9 mouse cellular contexts compared by ENCODE assay signal in genomic region chr1:143918949-143919348, GRCm38 (mm10).
A peak's percentile ranks its signal among the peaks of the same experiment; 100 is the strongest.
DNase-seq lines count a peak whose midpoint lies in the region; ATAC-seq lines count a peak whose summit lies in the region.
"Had no signal": no experiment of that assay in that cellular context is flagged by ENCODE, and none has a peak within 500 bp of the region (broad histone marks: within the 10 kb centered on the region; RNA-seq: fewer than 3 reads in every experiment).

No protein-coding gene starts in this region.

- H3K9me3 ChIP-seq in heart, embryonic 11.5 days (replicated peaks; ENCODE audit: control insufficient read depth, low read length), result no peaks in the 10 kb centered on the region

- H3K4me3 ChIP-seq in heart, embryonic 11.5 days (ENCODE audit: low read depth, low read length), result no peak overlapping the region

- no peak overlapping the region for H3K4me2 ChIP-seq in heart, embryonic 11.5 days

- peak; percentile 7 for DNase-seq in layer of hippocampus, adult 11-12 months (ENCODE audit: low spot score)
- no peak for DNase-seq in layer of hippocampus, postnatal 25 days (ENCODE audit: extremely low spot score in 1 of 2, low spot score in 1 of 2)
- peak; percentile 24 for DNase-seq in adipocyte (ENCODE audit: low spot score)
- peak; percentile 36 for DNase-seq in lung, postnatal 36 days
- peak; percentile 66 to 80 for DNase-seq in thymus, adult 18-20 months
- DNase-seq in urinary bladder, postnatal 4 days (ENCODE audit: low spot score in 2 of 2), result no peak
- DNase-seq: cerebellum, adult 8-10 months; heart, postnatal 36 days had no signal

- no peak overlapping the region for H3K27ac ChIP-seq in heart, embryonic 11.5 days (ENCODE audit: low read depth, low read length)

- H3K27me3 ChIP-seq in heart, embryonic 11.5 days (ENCODE audit: control insufficient read depth, insufficient read depth, low read length), result no peaks in the 10 kb centered on the region

- no peak overlapping the region for H3K9ac ChIP-seq in heart, embryonic 11.5 days (ENCODE audit: low read depth, low read length)

- no peaks in the 10 kb centered on the region for H3K4me1 ChIP-seq in heart, embryonic 11.5 days (ENCODE audit: control insufficient read depth, insufficient read depth, low read length)

- WGBS in heart, embryonic 11.5 days (ENCODE audit: insufficient replicate concordance), result 74% methylated on average over 5 of the region's 5 CpGs

- H3K36me3 ChIP-seq in heart, embryonic 11.5 days (ENCODE audit: control insufficient read depth, insufficient read depth, low read length), result no peaks in the 10 kb centered on the region

- ATAC-seq in heart, embryonic 11.5 days (replicated peaks; ENCODE audit: insufficient number of reproducible peaks, low FRiP score, low TSS enrichment), result no peak

Comparison
In these comparisons a context has a peak if more than half of its experiments do, and no peak if none do; other contexts are left out.
1. DNase-seq: peak in layer of hippocampus, adult 11-12 months (single experiment), adipocyte (single experiment), lung, postnatal 36 days (single experiment) and thymus, adult 18-20 months (2 of 2); none in layer of hippocampus, postnatal 25 days (0 of 2) and urinary bladder, postnatal 4 days (0 of 2).